In the genomic region with DNA sequence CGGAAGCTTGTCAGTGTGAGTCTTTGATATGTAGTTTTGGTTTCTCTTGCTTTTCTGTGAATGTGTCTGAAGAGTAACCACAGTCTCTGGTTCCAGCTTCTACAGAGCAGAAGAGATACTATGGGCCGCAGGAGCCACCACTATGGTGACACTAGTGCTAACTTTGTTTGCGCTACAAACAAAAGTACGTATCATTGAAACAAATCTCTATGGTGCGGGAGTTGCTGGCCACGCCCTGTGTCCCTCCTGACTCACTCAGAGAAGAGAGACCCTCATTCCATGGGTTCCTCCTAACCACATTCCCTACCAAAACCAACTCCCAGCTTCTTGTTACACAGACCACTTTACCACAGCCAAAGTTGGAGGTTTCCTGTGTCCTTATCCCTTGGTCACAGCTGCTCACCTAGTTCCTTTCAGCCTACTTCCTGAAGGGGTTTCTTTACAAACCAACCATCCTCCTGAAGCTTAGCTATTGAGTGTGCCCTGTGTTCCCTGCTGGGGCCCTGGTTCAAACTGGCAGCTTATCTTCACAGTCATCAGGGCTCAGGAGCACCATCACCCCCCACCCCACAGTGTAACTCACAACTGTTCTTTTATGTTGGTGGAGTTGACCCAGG, we compare ENCODE assay signal across 18 mouse cellular contexts. TPM values are rescaled to one million over a fixed set of nuclear protein-coding genes. Genes with fewer than 3 reads are reported as not detected.
DNase-seq lines count a peak whose midpoint lies in the region; ATAC-seq and TF ChIP-seq lines count a peak whose summit lies in the region.
"Had no signal": no experiment of that assay in that cellular context is flagged by ENCODE, and none has a peak within 500 bp of the region (broad histone marks: within the 10 kb centered on the region; RNA-seq: fewer than 3 reads in every experiment).

No protein-coding gene starts in this region.

- H3K27me3 ChIP-seq in spleen, adult 2 months (ENCODE audit: control insufficient read depth, insufficient read depth, low read length): no peaks in the 10 kb centered on the region
- no peaks in the 10 kb centered on the region for H3K27me3 ChIP-seq in liver, embryonic 15.5 days
- H3K27me3 ChIP-seq: limb, embryonic 12.5 days had no signal

- TF ChIP-seq POLR2A in spleen, adult 2 months (IDR thresholded peaks at IDR 0.05; ENCODE audit: low read depth, low read length): no peak

- 0 out of 2 replicates have a peak overlapping the region, but pooled peaks have one; percentile 24 for H3K27ac ChIP-seq in spleen, adult 2 months (ENCODE audit: insufficient read depth, low read length)
- no peak overlapping the region for H3K27ac ChIP-seq in liver, embryonic 15.5 days (replicated peaks)
- H3K27ac ChIP-seq: hindbrain, postnatal 0 days; limb, embryonic 12.5 days had no signal

- peak; percentile 40; the same call in 1 of the 2 replicates for ATAC-seq in liver, embryonic 15.5 days (ENCODE audit: insufficient read depth)
- ATAC-seq: hindbrain, postnatal 0 days had no signal

- WGBS in spleen, adult 2 months: 36% methylated on average over 6 of the region's 6 CpGs
- WGBS in liver, embryonic 15.5 days (ENCODE audit: insufficient replicate concordance): 20% methylated on average over 6 of the region's 6 CpGs

- H3K9me3 ChIP-seq in liver, embryonic 15.5 days (replicated peaks): no peaks in the 10 kb centered on the region
- H3K9me3 ChIP-seq: limb, embryonic 12.5 days had no signal

- 0 out of 2 replicates have a peak overlapping the region, but pooled peaks have one; percentile 2 for H3K4me2 ChIP-seq in liver, embryonic 15.5 days
- H3K4me2 ChIP-seq: limb, embryonic 12.5 days had no signal

- H3K4me1 ChIP-seq in spleen, adult 2 months (ENCODE audit: control insufficient read depth, insufficient read depth, insufficient read length): no peaks in the 10 kb centered on the region
- peaks cover 8% of the 10 kb centered on the region for H3K4me1 ChIP-seq in liver, embryonic 15.5 days (replicated peaks)

- no peak overlapping the region for H3K9ac ChIP-seq in liver, embryonic 15.5 days
- H3K9ac ChIP-seq: limb, embryonic 12.5 days had no signal

- no peak for TF ChIP-seq CTCF in spleen, adult 2 months (IDR thresholded peaks at IDR 0.05; ENCODE audit: extremely low read depth, insufficient read depth, insufficient read length, insufficient replicate concordance)

- DNase-seq in spleen, adult 2 months (ENCODE audit: low read depth in 1 of 2, low spot score in 2 of 2): no peak
- no peak for DNase-seq in spleen, postnatal 36 days (ENCODE audit: low spot score in 2 of 2)
- DNase-seq in ZHBTc4 (ENCODE audit: low read depth, low spot score): peak; percentile 30
- peak; percentile 38 for DNase-seq in thymus, postnatal 4 days
- DNase-seq in cerebellum, adult 9-10 months: no peak
- DNase-seq in urinary bladder, postnatal 10 days (ENCODE audit: low spot score): no peak
- DNase-seq in cerebellum, postnatal 14 days: no peak
- DNase-seq: adrenal gland, postnatal 36 days; cerebellum, adult 11 months; embryo, embryonic 11 days; right cerebral cortex, postnatal 14 days had no signal

- H3K36me3 ChIP-seq in spleen, adult 2 months (ENCODE audit: control insufficient read depth, insufficient read depth, low read length): no peaks in the 10 kb centered on the region
- H3K36me3 ChIP-seq in liver, embryonic 15.5 days (replicated peaks): no peaks in the 10 kb centered on the region
- H3K36me3 ChIP-seq: limb, embryonic 12.5 days had no signal

- no peak overlapping the region for H3K4me3 ChIP-seq in spleen, adult 2 months (ENCODE audit: extremely low read depth, insufficient read depth, insufficient read length)
- H3K4me3 ChIP-seq in liver, embryonic 15.5 days (replicated peaks): no peak overlapping the region
- H3K4me3 ChIP-seq: erythroblast, embryonic 14.5 days; limb, embryonic 12.5 days had no signal

RNA-seq across cellular contexts. Expression of gene Gatad1, which starts 13.1 kb away (rescaled TPM):
- polyA plus RNA-seq in spleen, adult 2 months (2012; rRNA removed): 15.8 and 21.6 TPM in 2 replicates
- 19.8 and 22.6 TPM in 2 replicates for polyA plus RNA-seq in liver, embryonic 15.5 days (2015; fragmentation: Nextera tagmentation; extraction: Ambion mirVana)

RNA-seq across cellular contexts. Expression of gene Tmbim7, which starts 19.1 kb away (rescaled TPM):
- polyA plus RNA-seq in spleen, adult 2 months (2012; rRNA removed): not detected in 2 replicates
- not detected in 2 replicates for polyA plus RNA-seq in liver, embryonic 15.5 days (2015; fragmentation: Nextera tagmentation; extraction: Ambion mirVana)
- polyA plus RNA-seq: C2C12; erythroblast, embryonic 14.5 days; heart, embryonic 14.5 days; hindbrain, postnatal 0 days; kidney, embryonic 16.5 days; limb, embryonic 12.5 days had no signal

Comparison
In these comparisons a context has a peak if more than half of its experiments do, and no peak if none do; other contexts are left out.
1. DNase-seq: peak in ZHBTc4 (single experiment) and thymus, postnatal 4 days (single experiment); none in spleen, adult 2 months (0 of 2), spleen, postnatal 36 days (0 of 2), cerebellum, adult 9-10 months (single experiment), urinary bladder, postnatal 10 days (single experiment) and cerebellum, postnatal 14 days (0 of 2).